Mouse (Mus musculus): Measurements from ENCODE around the gene Mettl17.

Gene Mettl17

DNA sequence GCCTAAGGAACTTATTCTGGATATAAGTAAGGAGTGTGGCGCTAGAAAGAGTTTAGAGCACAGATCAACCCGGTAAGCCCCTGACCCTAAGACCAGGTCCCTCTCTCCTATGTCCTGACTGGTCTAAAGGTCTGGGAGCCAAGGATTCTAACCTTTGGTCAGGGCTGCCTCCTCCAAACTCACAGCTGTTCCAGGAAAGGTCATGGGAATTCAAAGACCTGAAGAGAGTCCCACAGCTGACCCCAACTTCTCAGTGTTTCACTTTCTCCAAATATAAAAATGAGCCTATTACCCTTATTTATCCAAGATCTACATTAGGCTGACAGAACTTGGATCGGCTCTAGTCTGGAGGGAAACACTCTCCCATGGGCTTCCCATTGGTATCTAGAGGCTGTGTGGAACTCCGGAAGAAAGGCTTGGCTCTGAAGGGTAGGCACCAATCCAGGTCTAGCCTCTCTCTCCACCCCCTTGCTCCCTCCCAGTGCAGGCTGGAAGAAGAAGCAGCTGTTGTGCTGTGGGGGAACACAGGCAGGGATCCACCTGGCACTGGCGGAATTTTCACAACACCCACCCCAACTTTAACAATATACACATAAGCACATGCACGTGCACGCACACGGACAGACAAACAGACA is 44.8 kb downstream of the Mettl17 start:
- no peak for DNase-seq (ENCODE audit: low read depth, low spot score)

- no peak for DNase-seq (ENCODE audit: low read depth, low spot score)
Measured at GRCm38 (mm10) chr14:51929968-51930367, 45.3 kb downstream of the Mettl17 start.

DNA sequence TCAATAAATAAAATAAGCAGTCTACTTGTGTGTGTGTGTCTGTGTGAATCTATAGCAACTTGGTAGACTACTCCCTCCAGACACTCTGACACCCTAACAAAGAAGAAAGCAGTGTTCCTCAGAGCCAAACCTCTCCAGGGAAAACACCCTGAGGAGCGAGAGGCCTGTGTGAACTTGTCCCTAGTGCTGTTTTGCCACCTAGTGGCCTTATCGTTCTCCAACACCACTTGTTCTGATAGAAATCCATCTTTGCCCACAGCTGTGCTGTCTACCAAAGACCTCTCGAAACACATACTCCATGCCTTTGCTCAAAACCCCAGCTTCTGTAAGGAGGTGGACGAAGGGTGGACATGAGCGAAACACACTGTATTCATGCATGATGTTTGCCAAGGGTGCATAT is 46.2 kb downstream of the Mettl17 start:
- DNase-seq (ENCODE audit: low read depth, low spot score) = no peak

- DNase-seq (ENCODE audit: low read depth, low spot score) = no peak
Measured at GRCm38 (mm10) chr14:51932092-51933020, 47.7 kb downstream of the Mettl17 start.

- no peak for DNase-seq (ENCODE audit: low read depth, low spot score)
Measured at GRCm38 (mm10) chr14:51939005-51939404, 54.4 kb downstream of the Mettl17 start.

- DNase-seq (ENCODE audit: low read depth, low spot score) = no peak
Measured at GRCm38 (mm10) chr14:51940944-51941560, 56.4 kb downstream of the Mettl17 start.

DNA sequence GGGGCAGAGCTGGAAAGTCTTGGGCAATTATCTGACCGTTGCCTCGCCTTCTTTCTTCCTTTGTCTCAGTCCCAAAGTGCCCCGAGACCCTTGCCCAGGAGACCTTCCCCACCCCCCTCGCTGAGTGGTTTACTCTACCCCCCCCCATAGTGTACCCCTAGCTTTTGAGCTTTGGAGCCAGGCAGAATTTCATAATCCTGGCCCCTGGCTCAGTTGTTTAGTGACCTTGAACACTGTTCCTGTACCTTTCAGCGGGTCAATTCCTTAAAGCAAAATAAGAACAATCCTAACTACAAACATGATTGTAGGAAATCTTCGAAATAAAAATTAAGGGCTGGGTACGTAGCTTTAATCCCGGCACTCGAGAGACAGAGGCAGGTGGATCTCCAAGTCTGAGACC is 56.9 kb downstream of the Mettl17 start:
- DNase-seq (ENCODE audit: low read depth, low spot score) = no peak

- no peak for DNase-seq (ENCODE audit: low read depth, low spot score)
Measured at GRCm38 (mm10) chr14:51942236-51942635, 57.6 kb downstream of the Mettl17 start.
